Mouse (Mus musculus): ENCODE measurements around the gene Gpt2. TPM values are rescaled to one million over a fixed set of nuclear protein-coding genes. Genes with fewer than 3 reads are reported as not detected.

Gene Gpt2
- total and polyA plus RNA-seq, 3 experiments, result 29.7 to 50.0 (median 37.8) TPM

GRCm38 (mm10) chr8:85461377-85461776 lies 31.0 kb upstream of the Gpt2 start:
- Histone ChIP-seq H3K9ac (ENCODE audit: insufficient read depth, low read depth) (no peak overlapping the region), H3K9me3 (replicated peaks; ENCODE audit: low read length) (no peaks in the 10 kb centered on the region), H3K4me3 (replicated peaks in 1 of 3; ENCODE audit: low read depth in 2 of 3, low read length in 2 of 3, poor library complexity in 1 of 3) (no peak overlapping the region), H3K36me3 (replicated peaks in 1 of 2; ENCODE audit: control insufficient read depth in 1 of 2, insufficient read depth in 1 of 2, low read length in 1 of 2) (no peaks in the 10 kb centered on the region), H3K79me2 (replicated peaks; ENCODE audit: control insufficient read depth, extremely low read depth, insufficient read depth, poor library complexity, severe bottlenecking) (no peaks in the 10 kb centered on the region), H3K27ac (ENCODE audit: insufficient read depth, low read depth) (no peak overlapping the region), H3K4me2 (ENCODE audit: insufficient read depth, low read depth, poor library complexity, severe bottlenecking) (no peak overlapping the region), H3K4me1 (ENCODE audit: control insufficient read depth in 1 of 2, insufficient read depth in 2 of 2) (peaks cover 0 to 14% of the 10 kb centered on the region in 2 experiments; a peak in 2 of 4 replicates), H3K27me3 (replicated peaks) (no peaks in the 10 kb centered on the region)
- in situ Hi-C loops (cut with MboI; ENCODE audit: low pct_ligation_motif_present, low pct_unique_long_range_greater_than_20kb, low sequenced_read_pairs) (loop anchor here (25.0 kb wide), 1 partner anchor 201 kb away; no protein-coding TSS in a partner anchor), dilution Hi-C loops (cut with MboI; ENCODE audit: extremely low pct_ligation_motif_present, extremely low pct_unique_long_range_greater_than_20kb, low sequenced_read_pairs) (no loop called here)
- peak; percentile 31 for DNase-seq (ENCODE audit: extremely low read depth)
- TF ChIP-seq CTCF (conservative IDR thresholded peaks at IDR 0.05 in 1 of 2, IDR thresholded peaks at IDR 0.05 in 1 of 2; ENCODE audit: low read depth in 2 of 2, low read length in 2 of 2) (peak; percentile 16 to 60; a peak in 2 of 4 replicates), SMC3 (IDR thresholded peaks at IDR 0.05; ENCODE audit: low read depth, low read length) (0 out of 2 replicates have a peak, but pooled peaks have one; percentile 15), SIN3A (IDR thresholded peaks at IDR 0.05; ENCODE audit: low read length) (no peak), JUN (IDR thresholded peaks at IDR 0.05; ENCODE audit: insufficient read depth, low read depth, low read length) (no peak)

- no peaks in the 10 kb centered on the region for H3K27me3 ChIP-seq (replicated peaks)
- H3K4me1 ChIP-seq (ENCODE audit: control insufficient read depth in 1 of 2, insufficient read depth in 2 of 2), result peaks cover 0 to 18% of the 10 kb centered on the region in 2 experiments; a peak in 2 of 4 replicates
- TF ChIP-seq ELF1 (IDR thresholded peaks at IDR 0.05; ENCODE audit: low read depth, low read length) (no peak), JUND (conservative IDR thresholded peaks at IDR 0.05; ENCODE audit: low read depth, low read length) (no peak)
- no peak overlapping the region for H3K9ac ChIP-seq (ENCODE audit: insufficient read depth, low read depth)
- no peak for DNase-seq (ENCODE audit: extremely low read depth)
- H3K9me3 ChIP-seq (replicated peaks; ENCODE audit: low read length), result no peaks in the 10 kb centered on the region
- in situ Hi-C loops (cut with MboI; ENCODE audit: low pct_ligation_motif_present, low pct_unique_long_range_greater_than_20kb, low sequenced_read_pairs) (loop anchor here (25.0 kb wide), 1 partner anchor 200 kb away; no protein-coding TSS in a partner anchor), dilution Hi-C loops (cut with MboI; ENCODE audit: extremely low pct_ligation_motif_present, extremely low pct_unique_long_range_greater_than_20kb, low sequenced_read_pairs) (no loop called here)
- no peaks in the 10 kb centered on the region for H3K79me2 ChIP-seq (replicated peaks; ENCODE audit: control insufficient read depth, extremely low read depth, insufficient read depth, poor library complexity, severe bottlenecking)
- H3K4me2 ChIP-seq (ENCODE audit: insufficient read depth, low read depth, poor library complexity, severe bottlenecking), result no peak overlapping the region
- no peaks in the 10 kb centered on the region for H3K36me3 ChIP-seq (replicated peaks in 1 of 2; ENCODE audit: control insufficient read depth in 1 of 2, insufficient read depth in 1 of 2, low read length in 1 of 2)
- H3K27ac ChIP-seq (ENCODE audit: insufficient read depth, low read depth), result no peak overlapping the region
- H3K4me3 ChIP-seq (replicated peaks in 1 of 3; ENCODE audit: low read depth in 2 of 3, low read length in 2 of 3, poor library complexity in 1 of 3), result no peak overlapping the region
Observed at GRCm38 (mm10) chr8:85462441-85462840, 29.9 kb upstream of the Gpt2 start.

GRCm38 (mm10) chr8:85464316-85464715 lies 28.1 kb upstream of the Gpt2 start:
- Histone ChIP-seq H3K9me3 (replicated peaks; ENCODE audit: low read length) (no peaks in the 10 kb centered on the region), H3K27ac (ENCODE audit: insufficient read depth, low read depth) (no peak overlapping the region), H3K4me1 (ENCODE audit: control insufficient read depth in 1 of 2, insufficient read depth in 2 of 2) (peaks cover 2 to 18% of the 10 kb centered on the region in 2 experiments; a peak in 2 of 4 replicates), H3K27me3 (replicated peaks) (no peaks in the 10 kb centered on the region), H3K36me3 (replicated peaks in 1 of 2; ENCODE audit: control insufficient read depth in 1 of 2, insufficient read depth in 1 of 2, low read length in 1 of 2) (no peaks in the 10 kb centered on the region), H3K9ac (ENCODE audit: insufficient read depth, low read depth) (no peak overlapping the region), H3K4me3 (replicated peaks in 1 of 3; ENCODE audit: low read depth in 2 of 3, low read length in 2 of 3, poor library complexity in 1 of 3) (no peak overlapping the region), H3K79me2 (replicated peaks; ENCODE audit: control insufficient read depth, extremely low read depth, insufficient read depth, poor library complexity, severe bottlenecking) (no peaks in the 10 kb centered on the region), H3K4me2 (ENCODE audit: insufficient read depth, low read depth, poor library complexity, severe bottlenecking) (no peak overlapping the region)
- TF ChIP-seq E2F4 (IDR thresholded peaks at IDR 0.05; ENCODE audit: insufficient replicate concordance, low read depth, low read length) (no peak), BHLHE40 (IDR thresholded peaks at IDR 0.05; ENCODE audit: low read depth, low read length) (no peak), TCF12 (IDR thresholded peaks at IDR 0.05; ENCODE audit: low read depth, low read length) (no peak), JUND (conservative IDR thresholded peaks at IDR 0.05; ENCODE audit: low read depth, low read length) (no peak), GABPA (IDR thresholded peaks at IDR 0.05; ENCODE audit: insufficient replicate concordance, low read depth, low read length) (no peak), TBP (conservative IDR thresholded peaks at IDR 0.05; ENCODE audit: low read depth, low read length) (no peak), MAX (IDR thresholded peaks at IDR 0.05; ENCODE audit: low read length) (no peak), ZNF384 (IDR thresholded peaks at IDR 0.05; ENCODE audit: low read depth, low read length) (no peak), CHD2 (IDR thresholded peaks at IDR 0.05; ENCODE audit: low read length) (no peak), ETS1 (conservative IDR thresholded peaks at IDR 0.05; ENCODE audit: low read depth, low read length) (no peak), NELFE (IDR thresholded peaks at IDR 0.05; ENCODE audit: low read depth, low read length) (no peak), NRF1 (IDR thresholded peaks at IDR 0.05; ENCODE audit: low read depth, low read length) (no peak), ZC3H11A (IDR thresholded peaks at IDR 0.05; ENCODE audit: low read depth, low read length) (no peak), CHD1 (IDR thresholded peaks at IDR 0.05; ENCODE audit: low read depth, low read length) (no peak), MEF2A (IDR thresholded peaks at IDR 0.05; ENCODE audit: borderline replicate concordance, low read depth, low read length) (no peak), MAZ (IDR thresholded peaks at IDR 0.05; ENCODE audit: low read depth, low read length) (no peak), POLR2A (IDR thresholded peaks at IDR 0.05; ENCODE audit: low read depth, low read length) (no peak)
- no peak for DNase-seq (ENCODE audit: extremely low read depth)
- dilution Hi-C loops (cut with MboI; ENCODE audit: extremely low pct_ligation_motif_present, extremely low pct_unique_long_range_greater_than_20kb, low sequenced_read_pairs) (no loop called here), in situ Hi-C loops (cut with MboI; ENCODE audit: low pct_ligation_motif_present, low pct_unique_long_range_greater_than_20kb, low sequenced_read_pairs) (loop anchor here (25.0 kb wide), 1 partner anchor 198 kb away; no protein-coding TSS in a partner anchor)

Data from CH12.LX (cell line).